Mouse (Mus musculus): Measurements from ENCODE around the gene Smchd1. TPM values are rescaled to one million over a fixed set of nuclear protein-coding genes. Genes with fewer than 3 reads are reported as not detected.

Smchd1 gene
- polyA plus RNA-seq, 1 experiment from 2014 or later = 74.4 TPM

DNA sequence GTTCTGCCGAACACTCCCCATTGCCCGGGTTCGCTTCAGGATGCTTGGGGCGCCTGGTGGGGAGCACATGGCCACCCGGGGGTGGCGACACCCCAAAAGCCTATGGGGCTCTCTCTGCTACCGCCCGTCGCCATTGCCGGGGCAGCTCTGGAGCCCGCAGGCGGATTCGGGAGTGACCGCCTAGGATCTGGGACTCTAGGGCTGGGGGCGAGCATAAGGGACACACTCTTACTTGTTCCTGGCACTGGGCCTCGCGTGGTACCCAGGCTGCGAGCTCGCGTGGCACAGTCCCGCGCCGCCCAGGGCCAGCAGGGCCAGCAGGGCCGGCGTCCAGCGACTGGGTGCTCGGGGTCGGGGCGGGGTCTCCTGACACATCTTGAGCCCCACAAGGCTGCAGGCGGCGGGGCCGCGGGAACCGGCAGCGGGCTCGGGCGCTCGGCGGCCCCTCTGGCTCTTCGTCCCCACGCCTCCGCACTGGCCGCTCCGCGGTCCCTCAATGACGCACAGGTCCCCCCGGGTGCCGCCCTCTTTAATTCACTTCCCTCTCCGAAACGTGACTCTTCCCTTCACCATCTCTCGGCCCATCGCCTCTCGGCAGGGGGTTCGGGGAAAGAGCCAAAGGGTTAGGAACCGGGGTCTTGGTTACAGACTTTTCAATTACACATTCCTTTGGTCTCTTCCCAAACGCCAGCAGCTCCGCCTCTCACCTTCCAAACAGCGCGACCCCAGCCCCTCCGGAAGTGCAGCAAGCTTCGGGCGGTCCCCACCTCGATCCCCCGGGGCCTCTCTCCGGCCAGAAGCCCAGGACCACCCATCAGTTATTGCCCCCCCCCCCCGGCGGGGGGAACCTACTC lies 164.4 kb downstream of the Smchd1 start:
- Histone ChIP-seq H3K9me3 (ENCODE audit: control insufficient read depth, low read length) (no peaks in the 10 kb centered on the region), H3K27me3 (replicated peaks; ENCODE audit: control insufficient read depth, insufficient read depth, low read length) (peaks cover 12% of the 10 kb centered on the region), H3K9ac (ENCODE audit: low read depth, low read length) (peak overlapping the region; percentile 76), H3K27ac (replicated peaks; ENCODE audit: low read depth, low read length) (peak overlapping the region; percentile 79), H3K4me1 (ENCODE audit: control insufficient read depth, insufficient read depth, low read length) (peaks cover 8% of the 10 kb centered on the region; the same call in 1 of the 2 replicates), H3K4me3 (ENCODE audit: low read depth, low read length) (peak overlapping the region; percentile 62), H3K36me3 (ENCODE audit: control insufficient read depth, insufficient read depth, low read length) (no peaks in the 10 kb centered on the region), H3K4me2 (ENCODE audit: low read depth, low read length) (peak overlapping the region; percentile 96)
- ATAC-seq (ENCODE audit: low read depth) (peak; percentile 51), DNase-seq (ENCODE audit: low spot score) (peak; percentile 39)
- under 1% methylated on average over 36 of the region's 67 CpGs for WGBS

- DNase-seq (ENCODE audit: low spot score) (peak; percentile 48), ATAC-seq (ENCODE audit: low read depth) (peak; percentile 34; the same call in 1 of the 2 replicates)
- Histone ChIP-seq H3K27me3 (replicated peaks; ENCODE audit: control insufficient read depth, insufficient read depth, low read length) (peaks cover 12% of the 10 kb centered on the region), H3K27ac (replicated peaks; ENCODE audit: low read depth, low read length) (peak overlapping the region; percentile 79), H3K9ac (ENCODE audit: low read depth, low read length) (peak overlapping the region; percentile 76), H3K4me3 (ENCODE audit: low read depth, low read length) (peak overlapping the region; percentile 62), H3K36me3 (ENCODE audit: control insufficient read depth, insufficient read depth, low read length) (no peaks in the 10 kb centered on the region), H3K9me3 (ENCODE audit: control insufficient read depth, low read length) (no peaks in the 10 kb centered on the region), H3K4me2 (ENCODE audit: low read depth, low read length) (peak overlapping the region; percentile 96), H3K4me1 (ENCODE audit: control insufficient read depth, insufficient read depth, low read length) (peaks cover 8% of the 10 kb centered on the region; the same call in 1 of the 2 replicates)
- 5% methylated on average over 19 of the region's 23 CpGs for WGBS
Observed at GRCm38 (mm10) chr17:71309711-71310485, 165.2 kb downstream of the Smchd1 start.

- Histone ChIP-seq H3K36me3 (ENCODE audit: control insufficient read depth, insufficient read depth, low read length) (no peaks in the 10 kb centered on the region), H3K27me3 (replicated peaks; ENCODE audit: control insufficient read depth, insufficient read depth, low read length) (peaks cover 12% of the 10 kb centered on the region), H3K4me1 (ENCODE audit: control insufficient read depth, insufficient read depth, low read length) (peaks cover 8% of the 10 kb centered on the region; the same call in 1 of the 2 replicates), H3K9me3 (ENCODE audit: control insufficient read depth, low read length) (no peaks in the 10 kb centered on the region), H3K4me2 (ENCODE audit: low read depth, low read length) (peak overlapping the region; percentile 96), H3K27ac (replicated peaks; ENCODE audit: low read depth, low read length) (peak overlapping the region; percentile 19; the same call in 1 of the 2 replicates), H3K4me3 (ENCODE audit: low read depth, low read length) (peak overlapping the region; percentile 62), H3K9ac (ENCODE audit: low read depth, low read length) (0 out of 2 replicates have a peak overlapping the region, but pooled peaks have one; percentile 30)
- WGBS = 28% methylated on average over 14 of the region's 14 CpGs
- DNase-seq (ENCODE audit: low spot score) (no peak), ATAC-seq (ENCODE audit: low read depth) (no peak)
Observed at GRCm38 (mm10) chr17:71309141-71309540, 166.0 kb downstream of the Smchd1 start.

DNA sequence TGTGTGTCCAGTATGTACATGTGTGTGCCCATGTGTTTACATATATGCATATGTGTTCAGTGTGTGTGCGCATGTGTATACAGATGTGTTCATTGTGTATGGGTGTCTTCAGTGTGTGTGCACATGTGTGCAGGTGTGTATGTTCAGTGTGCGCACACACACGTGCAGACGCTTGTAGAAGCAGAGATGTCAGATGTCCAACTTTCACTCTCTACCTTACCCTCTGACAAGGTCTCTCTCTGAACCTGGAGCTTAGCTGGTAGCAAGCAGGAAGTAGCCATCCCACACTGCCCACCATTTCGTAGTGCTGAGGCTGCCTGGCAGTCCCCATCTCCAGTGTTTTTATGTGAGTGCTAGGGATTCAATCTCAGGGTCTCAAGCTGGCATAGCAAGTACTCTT lies 166.8 kb downstream of the Smchd1 start:
- ATAC-seq (ENCODE audit: low read depth) (no peak), DNase-seq (ENCODE audit: low spot score) (no peak)
- 93% methylated on average over 5 of the region's 5 CpGs for WGBS
- no peak overlapping the region for H3K4me3 ChIP-seq (ENCODE audit: low read depth, low read length)
- H3K36me3 ChIP-seq (ENCODE audit: control insufficient read depth, insufficient read depth, low read length) = no peaks in the 10 kb centered on the region
- H3K9ac ChIP-seq (ENCODE audit: low read depth, low read length) = no peak overlapping the region
- H3K9me3 ChIP-seq (ENCODE audit: control insufficient read depth, low read length) = no peaks in the 10 kb centered on the region
- H3K27me3 ChIP-seq (replicated peaks; ENCODE audit: control insufficient read depth, insufficient read depth, low read length) = peaks cover 12% of the 10 kb centered on the region
- H3K27ac ChIP-seq (replicated peaks; ENCODE audit: low read depth, low read length) = no peak overlapping the region
- 0 out of 2 replicates have a peak overlapping the region, but pooled peaks have one; percentile 96 for H3K4me2 ChIP-seq (ENCODE audit: low read depth, low read length)
- peaks cover 8% of the 10 kb centered on the region; the same call in 1 of the 2 replicates for H3K4me1 ChIP-seq (ENCODE audit: control insufficient read depth, insufficient read depth, low read length)

GRCm38 (mm10) chr17:71307251-71307790 lies 167.8 kb downstream of the Smchd1 start:
- Histone ChIP-seq H3K27me3 (replicated peaks; ENCODE audit: control insufficient read depth, insufficient read depth, low read length) (peaks cover 12% of the 10 kb centered on the region), H3K27ac (replicated peaks; ENCODE audit: low read depth, low read length) (no peak overlapping the region), H3K9ac (ENCODE audit: low read depth, low read length) (no peak overlapping the region), H3K4me3 (ENCODE audit: low read depth, low read length) (no peak overlapping the region), H3K9me3 (ENCODE audit: control insufficient read depth, low read length) (no peaks in the 10 kb centered on the region), H3K4me2 (ENCODE audit: low read depth, low read length) (no peak overlapping the region), H3K4me1 (ENCODE audit: control insufficient read depth, insufficient read depth, low read length) (peaks cover 8% of the 10 kb centered on the region; the same call in 1 of the 2 replicates), H3K36me3 (ENCODE audit: control insufficient read depth, insufficient read depth, low read length) (no peaks in the 10 kb centered on the region)
- WGBS = 86% methylated on average over 10 of the region's 10 CpGs
- ATAC-seq (ENCODE audit: low read depth) (no peak), DNase-seq (ENCODE audit: low spot score) (no peak)

- no peak overlapping the region for H3K4me3 ChIP-seq (ENCODE audit: low read depth, low read length)
- H3K9ac ChIP-seq (ENCODE audit: low read depth, low read length) = no peak overlapping the region
- peaks cover 10% of the 10 kb centered on the region for H3K4me1 ChIP-seq (ENCODE audit: control insufficient read depth, insufficient read depth, low read length)
- peaks cover 12% of the 10 kb centered on the region for H3K27me3 ChIP-seq (replicated peaks; ENCODE audit: control insufficient read depth, insufficient read depth, low read length)
- 79% methylated on average over 4 of the region's 4 CpGs for WGBS
- no peak overlapping the region for H3K4me2 ChIP-seq (ENCODE audit: low read depth, low read length)
- DNase-seq (ENCODE audit: low spot score) (no peak), ATAC-seq (ENCODE audit: low read depth) (no peak)
- H3K36me3 ChIP-seq (ENCODE audit: control insufficient read depth, insufficient read depth, low read length) = no peaks in the 10 kb centered on the region
- no peaks in the 10 kb centered on the region for H3K9me3 ChIP-seq (ENCODE audit: control insufficient read depth, low read length)
- no peak overlapping the region for H3K27ac ChIP-seq (replicated peaks; ENCODE audit: low read depth, low read length)
Observed at GRCm38 (mm10) chr17:71306716-71307115, 168.4 kb downstream of the Smchd1 start.

DNA sequence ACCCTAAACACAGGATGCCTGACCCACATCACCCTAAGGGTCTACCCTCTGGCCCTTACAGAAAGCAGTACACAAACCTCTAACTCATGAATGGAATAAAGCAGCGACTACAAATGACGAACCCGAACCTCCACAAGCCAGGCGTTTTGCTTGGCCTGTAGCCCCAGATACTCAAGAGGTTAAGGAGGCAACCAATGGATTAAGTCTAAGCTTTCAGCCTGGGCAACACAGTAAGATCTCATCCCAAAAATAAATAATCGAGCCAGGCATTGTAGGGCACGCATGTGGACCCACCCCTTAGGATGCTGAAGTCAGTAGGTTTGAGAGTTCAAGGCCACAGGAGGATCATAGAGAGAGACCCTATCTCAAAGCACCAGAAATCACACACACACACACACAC lies 169.1 kb downstream of the Smchd1 start:
- no peak overlapping the region for H3K4me2 ChIP-seq (ENCODE audit: low read depth, low read length)
- peaks cover 6% of the 10 kb centered on the region for H3K27me3 ChIP-seq (replicated peaks; ENCODE audit: control insufficient read depth, insufficient read depth, low read length)
- H3K27ac ChIP-seq (replicated peaks; ENCODE audit: low read depth, low read length) = no peak overlapping the region

DNA sequence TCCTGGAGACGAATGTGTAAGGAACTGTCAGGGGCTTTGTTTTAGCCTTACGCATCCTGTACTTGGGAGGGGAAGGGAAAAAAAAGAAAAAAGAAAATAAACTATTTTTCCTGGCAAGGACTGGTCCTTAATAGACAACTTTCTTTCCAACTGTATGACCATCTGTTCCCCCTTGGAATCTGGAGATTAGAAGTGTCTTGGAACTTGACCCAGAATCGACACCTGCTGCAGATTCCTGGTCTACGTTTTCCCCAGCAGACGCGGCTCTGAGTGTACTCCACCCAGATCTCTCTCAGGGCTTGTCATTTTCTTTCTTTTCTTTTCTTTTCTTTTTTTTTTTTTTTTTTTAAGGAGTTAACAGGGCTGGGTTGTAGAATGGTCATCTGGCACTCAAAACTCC lies 171.7 kb downstream of the Smchd1 start:
- Histone ChIP-seq H3K27ac (replicated peaks; ENCODE audit: low read depth, low read length) (no peak overlapping the region), H3K36me3 (ENCODE audit: control insufficient read depth, insufficient read depth, low read length) (no peaks in the 10 kb centered on the region), H3K9ac (ENCODE audit: low read depth, low read length) (no peak overlapping the region), H3K4me1 (ENCODE audit: control insufficient read depth, insufficient read depth, low read length) (peaks cover 3% of the 10 kb centered on the region; the same call in 1 of the 2 replicates), H3K4me3 (ENCODE audit: low read depth, low read length) (no peak overlapping the region), H3K27me3 (replicated peaks; ENCODE audit: control insufficient read depth, insufficient read depth, low read length) (0 out of 2 replicates have a peak, but pooled peaks cover 3% of the 10 kb centered on the region), H3K9me3 (ENCODE audit: control insufficient read depth, low read length) (no peaks in the 10 kb centered on the region), H3K4me2 (ENCODE audit: low read depth, low read length) (no peak overlapping the region)
- peak; percentile 81 for DNase-seq (ENCODE audit: low spot score)
- ATAC-seq (ENCODE audit: low read depth) = peak; percentile 79; the same call in 1 of the 2 replicates
- 43% methylated on average over 6 of the region's 6 CpGs for WGBS

More for the DNA sequence above, 169.1 kb downstream of the Smchd1 start:
- H3K4me3 ChIP-seq (ENCODE audit: low read depth, low read length) = no peak overlapping the region
- no peaks in the 10 kb centered on the region for H3K9me3 ChIP-seq (ENCODE audit: control insufficient read depth, low read length)
- peaks cover 7% of the 10 kb centered on the region for H3K4me1 ChIP-seq (ENCODE audit: control insufficient read depth, insufficient read depth, low read length)
- no peak overlapping the region for H3K9ac ChIP-seq (ENCODE audit: low read depth, low read length)
- no peak for DNase-seq (ENCODE audit: low spot score)
- WGBS = 76% methylated on average over 6 of the region's 6 CpGs
- ATAC-seq (ENCODE audit: low read depth) = no peak
- no peaks in the 10 kb centered on the region for H3K36me3 ChIP-seq (ENCODE audit: control insufficient read depth, insufficient read depth, low read length)

Data from embryonic facial prominence, embryonic 14.5 days (tissue).